Mouse (Mus musculus) CD4-positive, CD25-positive, alpha-beta regulatory T cell, adult 2 months (primary cell): Measurements from ENCODE around the gene Dmp1.

Experiments
- DNase-seq: peaks from one replicate; pipeline ENCODE4 v3.0.0-alpha.2; 2012; ENCODE audit warnings: low read depth, low spot score

Gene Dmp1

GRCm38 (mm10) chr5:104202351-104202750, at the start of gene Dmp1:
Dmp1 (plus strand) TSS chr5:104202613.
- DNase-seq: no peak

DNA sequence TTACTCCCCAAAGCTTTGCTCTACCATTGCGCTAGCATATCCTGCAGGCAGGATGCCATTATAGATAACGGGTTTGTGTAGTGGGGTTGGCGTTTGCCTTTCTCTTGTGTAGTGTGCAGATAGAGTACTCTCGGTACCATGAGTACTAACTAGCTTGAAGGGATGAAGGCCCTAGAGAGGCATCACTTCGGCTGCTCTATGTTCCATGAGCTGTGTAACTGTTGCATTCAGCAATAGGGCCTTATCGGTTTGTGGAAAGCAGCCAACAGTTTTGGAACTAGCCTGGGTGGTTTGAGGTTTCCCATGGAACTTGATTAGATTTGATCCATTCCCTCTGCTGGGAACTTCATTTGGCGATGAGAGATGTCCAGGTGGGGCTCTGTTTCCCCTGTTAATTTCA, 44.7 kb upstream of the Dmp1 start:
- no peak for DNase-seq

DNA sequence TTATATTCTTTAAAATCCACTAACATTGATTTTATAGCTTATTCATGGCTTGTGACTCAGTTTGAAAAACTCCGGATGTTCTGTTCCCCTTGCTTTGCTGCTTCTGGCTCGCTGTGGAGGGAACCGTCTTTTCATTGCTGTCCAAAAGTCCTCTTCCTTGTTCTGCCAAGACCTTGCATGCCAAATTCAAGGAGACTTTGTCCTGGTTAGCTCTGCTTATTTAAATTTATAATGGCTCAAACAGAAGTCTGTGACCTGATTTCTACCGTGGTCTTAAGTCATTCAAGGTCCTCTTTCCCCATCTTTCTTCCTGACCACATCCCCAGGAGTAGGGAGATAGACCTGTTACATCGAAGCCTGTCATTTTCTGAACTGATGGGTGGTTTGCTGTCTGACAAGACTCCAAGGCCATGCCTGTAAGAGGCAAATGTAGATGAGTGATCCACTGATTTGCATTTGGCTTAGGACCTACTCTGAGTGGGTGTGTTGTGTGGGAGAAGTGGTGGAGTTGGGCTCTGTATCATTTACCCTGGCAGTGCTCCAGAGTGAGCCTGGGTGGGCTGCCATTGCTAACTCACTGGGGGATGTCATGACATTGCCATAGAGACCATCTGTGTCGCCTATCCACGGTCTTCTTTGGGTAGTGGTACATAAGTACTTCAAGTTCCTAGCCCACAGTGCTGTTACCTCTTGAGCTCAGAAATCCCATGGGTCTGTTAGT, 43.9 kb upstream of the Dmp1 start:
- no peak for DNase-seq

DNA sequence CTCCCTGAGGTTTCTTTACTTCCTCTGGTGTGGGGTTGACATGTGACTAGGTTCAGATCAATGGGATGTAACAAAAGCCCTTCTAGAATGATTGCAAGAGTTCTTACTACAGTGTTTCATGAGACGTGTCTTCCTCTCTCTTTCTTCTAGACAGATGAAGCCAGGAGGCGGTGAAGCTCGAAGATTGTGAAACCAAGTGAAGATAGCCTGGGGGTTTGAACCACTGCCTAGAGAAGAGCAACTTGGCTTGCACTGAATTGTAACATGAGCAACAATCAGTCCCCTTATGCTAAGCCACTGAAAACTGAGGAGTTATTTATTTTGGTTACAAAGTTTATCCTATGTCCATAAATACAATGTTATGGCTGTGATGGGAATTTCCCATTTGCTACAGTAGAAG, 41.8 kb upstream of the Dmp1 start:
- no peak for DNase-seq

GRCm38 (mm10) chr5:104161390-104161789, 41.0 kb upstream of the Dmp1 start:
- no peak for DNase-seq

GRCm38 (mm10) chr5:104163536-104163935, 38.9 kb upstream of the Dmp1 start:
- DNase-seq: no peak

GRCm38 (mm10) chr5:104170412-104170811, 32.0 kb upstream of the Dmp1 start, which contains the start of gene Dspp:
Dspp (plus strand) TSS chr5:104170712.
- no peak for DNase-seq

DNA sequence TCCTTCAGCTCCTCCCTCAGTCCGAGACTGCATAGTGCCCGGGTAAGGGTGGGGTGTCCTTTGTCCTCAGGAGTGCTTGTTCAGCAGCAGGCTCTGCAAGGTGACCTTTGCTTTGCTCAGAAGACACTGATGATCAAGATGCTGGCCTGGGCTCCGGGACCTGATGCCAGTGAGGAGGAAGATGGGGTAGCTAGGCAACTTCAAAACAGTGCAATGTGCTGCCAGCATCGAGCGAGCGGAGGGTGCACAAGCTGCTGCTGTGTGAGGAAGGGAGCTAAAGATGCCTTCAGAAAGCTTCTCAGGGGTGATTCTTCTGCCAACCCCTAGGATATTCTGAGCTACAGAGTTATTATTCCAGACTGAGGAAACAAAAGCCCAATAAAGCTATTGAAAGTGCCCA, 29.3 kb upstream of the Dmp1 start:
- DNase-seq: no peak

GRCm38 (mm10) chr5:104183743-104184142, 18.7 kb upstream of the Dmp1 start:
- DNase-seq: no peak

GRCm38 (mm10) chr5:104187281-104187680, 15.1 kb upstream of the Dmp1 start:
- no peak for DNase-seq

- DNase-seq: no peak
Measured at GRCm38 (mm10) chr5:104195086-104195485, 7.3 kb upstream of the Dmp1 start.

DNA sequence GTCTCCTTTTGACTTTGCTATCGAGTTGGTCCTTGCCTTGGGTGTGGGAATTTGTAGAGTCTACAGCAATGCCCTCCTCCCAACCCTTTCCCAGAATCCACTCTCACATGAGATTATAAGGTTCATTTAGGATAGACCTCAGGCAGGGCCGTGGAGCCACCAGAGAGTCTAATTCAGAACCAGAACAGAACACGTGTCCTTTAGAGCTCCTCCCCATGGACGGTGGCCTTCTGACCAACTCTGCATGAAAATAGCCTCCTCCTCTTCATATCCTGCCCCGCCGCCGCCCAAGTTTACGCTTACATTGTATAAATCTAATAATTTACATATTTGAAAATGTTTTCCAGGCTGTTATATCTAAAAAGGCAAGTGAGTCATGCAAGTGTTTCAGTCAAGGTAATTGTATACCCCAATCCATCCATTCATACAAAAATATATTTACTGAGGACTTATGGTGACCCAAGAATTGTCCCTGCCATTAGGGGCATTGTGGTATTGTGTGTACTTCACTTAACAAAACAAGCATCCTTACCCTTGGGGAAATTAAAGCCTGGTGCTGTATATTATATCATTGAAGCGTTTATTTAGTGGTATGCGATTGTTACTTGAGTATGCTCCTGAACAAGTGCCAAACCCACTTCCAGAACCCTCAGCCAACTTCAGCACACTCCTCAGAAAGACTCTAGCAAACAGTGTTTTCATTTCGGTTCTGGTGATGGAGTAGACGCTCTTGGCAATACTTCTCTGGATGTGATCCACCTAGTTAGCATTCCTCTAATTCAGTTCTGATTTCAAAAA, 1.1 kb upstream of the Dmp1 start:
- no peak for DNase-seq

- DNase-seq: no peak
Measured at GRCm38 (mm10) chr5:104212531-104212930, 10.1 kb downstream of the Dmp1 start.

GRCm38 (mm10) chr5:104218926-104219325, 16.5 kb downstream of the Dmp1 start:
- peak; percentile 8 for DNase-seq

DNA sequence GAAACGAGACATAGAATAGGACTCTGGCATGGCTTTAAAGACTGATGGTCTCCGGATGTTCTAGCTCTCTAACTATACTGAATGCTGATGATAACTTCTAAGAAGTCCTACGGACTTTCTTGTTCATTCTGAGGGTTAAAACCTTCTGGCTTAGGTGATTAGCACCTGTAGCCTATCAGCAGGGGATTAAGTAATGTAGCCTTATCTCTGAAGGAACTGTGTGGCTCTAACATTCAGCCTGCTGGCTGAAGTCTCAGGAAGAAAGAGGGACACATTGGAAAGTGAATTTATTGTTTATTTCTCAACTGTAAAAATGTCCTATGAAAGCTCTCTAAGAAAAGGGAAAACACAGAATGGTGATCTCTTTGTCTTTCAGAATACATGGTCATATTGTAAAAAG, 21.9 kb downstream of the Dmp1 start:
- DNase-seq: no peak

GRCm38 (mm10) chr5:104224750-104225149, 22.3 kb downstream of the Dmp1 start:
- no peak for DNase-seq

GRCm38 (mm10) chr5:104228497-104228896, 26.1 kb downstream of the Dmp1 start:
- no peak for DNase-seq

GRCm38 (mm10) chr5:104236741-104237140, 34.3 kb downstream of the Dmp1 start:
- DNase-seq: no peak

DNA sequence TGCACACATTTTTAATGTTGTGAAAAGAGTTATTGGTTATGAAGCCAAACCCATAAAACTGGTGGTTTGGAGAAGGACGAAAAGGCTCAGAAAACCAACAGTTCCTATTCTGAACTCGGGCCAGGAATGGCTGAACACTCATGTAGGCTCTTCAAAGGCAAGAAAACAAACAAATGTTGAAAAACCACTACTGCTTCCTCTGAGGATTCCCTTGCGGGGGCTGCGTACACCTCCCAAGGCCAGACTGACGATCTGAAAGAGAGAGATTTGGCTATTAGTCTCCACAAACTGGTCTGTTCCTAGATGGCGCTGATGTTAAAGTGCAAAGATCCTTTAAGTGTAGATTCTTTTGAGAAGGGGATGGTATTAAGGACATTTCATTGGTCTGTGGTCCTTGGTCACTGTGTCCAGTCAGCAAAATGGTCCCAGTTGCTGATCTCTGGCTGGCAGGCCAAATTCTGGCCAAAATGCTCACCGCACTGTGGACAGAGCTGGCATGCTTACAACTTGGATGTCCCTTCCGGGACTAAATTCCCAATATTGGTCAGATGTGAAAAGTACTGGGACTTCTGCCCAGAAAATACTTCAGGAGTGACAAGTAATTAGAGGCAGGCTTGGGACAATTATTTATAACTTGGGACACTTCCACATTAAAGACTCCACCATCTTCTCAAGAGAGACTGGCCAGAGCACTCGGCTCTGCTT, 37.4 kb downstream of the Dmp1 start:
- DNase-seq: no peak

GRCm38 (mm10) chr5:104244261-104244660, 41.8 kb downstream of the Dmp1 start:
- DNase-seq: no peak

DNA sequence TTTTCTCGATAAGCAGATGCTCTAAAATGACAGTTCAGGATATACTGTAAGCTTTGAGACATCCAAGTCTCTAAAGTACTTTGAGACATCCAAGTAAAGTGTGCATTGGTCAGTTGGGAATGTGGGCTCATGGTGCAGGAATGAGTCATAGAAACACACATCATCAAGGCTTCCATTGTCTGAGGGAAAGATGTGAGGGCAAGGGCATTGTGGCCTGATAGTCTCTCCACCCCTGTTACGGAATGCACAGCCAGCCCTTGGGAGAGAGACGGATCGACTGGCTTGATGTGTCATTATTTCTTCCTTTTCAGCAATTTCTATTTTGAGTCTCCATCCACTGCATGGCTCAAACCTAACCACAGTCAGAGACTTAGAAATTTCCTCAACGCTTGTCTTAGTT, 49.4 kb downstream of the Dmp1 start:
- DNase-seq: no peak

DNA sequence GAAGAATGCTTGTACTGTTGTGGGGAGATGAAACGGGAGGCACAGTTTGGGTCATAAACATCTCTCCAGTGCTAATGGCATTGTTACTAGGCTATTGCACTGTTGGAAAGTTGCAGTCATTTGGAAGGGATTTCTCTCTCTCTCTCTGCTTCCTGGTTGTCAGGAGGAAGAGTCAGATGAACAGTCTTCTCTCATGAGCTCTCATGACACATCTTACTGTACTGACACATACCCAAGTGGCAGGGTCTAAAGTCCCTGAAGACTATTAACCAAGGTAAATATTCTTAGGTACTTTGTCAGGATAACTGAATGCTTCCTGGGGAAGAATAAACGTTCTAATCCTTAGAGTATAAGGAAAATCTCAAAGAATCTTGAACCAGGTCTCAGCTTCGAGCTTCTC, 54.2 kb downstream of the Dmp1 start:
- DNase-seq: no peak
